Mouse (Mus musculus): ENCODE measurements at regions not wholly inside any gene's neighbourhood (a gene's known extent, or its start where the extent isn't known, plus 50 kb on each side); places are given as distances from the start of the nearest gene placed in this dataset.

DNA sequence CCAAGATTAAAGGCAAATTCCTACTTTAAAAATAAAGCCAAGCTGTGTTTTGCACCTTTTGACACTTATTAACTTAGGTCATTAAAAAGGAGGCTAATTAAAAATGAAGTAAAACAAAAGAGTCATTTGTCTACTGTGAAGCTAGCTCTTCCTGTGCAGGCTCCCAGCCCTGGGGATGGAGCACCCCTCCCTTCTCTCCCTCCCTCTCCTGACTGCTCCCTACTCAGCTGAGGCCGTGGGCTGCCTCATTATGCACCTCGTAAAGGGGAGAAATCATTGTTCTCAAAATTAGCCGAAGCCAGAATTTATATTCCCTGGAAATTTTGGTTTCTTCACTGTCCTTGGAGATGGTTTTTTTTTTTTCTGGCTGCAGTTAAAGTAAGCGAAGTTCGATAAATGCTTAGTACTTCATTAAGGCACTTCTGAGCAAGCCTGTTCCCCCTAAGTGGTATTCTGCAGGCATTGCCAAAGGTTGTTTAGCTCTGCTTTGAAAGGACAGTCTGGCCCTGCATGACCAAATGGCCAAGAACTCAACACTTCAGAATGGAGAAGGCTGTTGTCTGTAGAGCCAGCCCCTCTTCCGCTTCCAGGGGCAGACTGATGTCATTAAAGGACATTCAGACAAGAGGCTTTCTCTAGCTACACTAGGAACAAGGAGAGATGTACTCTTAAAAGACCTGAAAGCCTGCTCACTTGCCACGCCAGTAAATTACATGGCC is 365.5 kb upstream of the Mki67 start:
- Histone ChIP-seq H3K4me3 (ENCODE audit: insufficient read depth, poor library complexity, severe bottlenecking) (no peak overlapping the region), H3K79me3 (ENCODE audit: low read depth) (no peaks in the 10 kb centered on the region), H3ac (ENCODE audit: control insufficient read depth, insufficient read length, low read depth) (no peak overlapping the region), H3K36me3 (ENCODE audit: control insufficient read depth, insufficient read depth) (no peaks in the 10 kb centered on the region), H3K79me2 (ENCODE audit: control insufficient read depth, insufficient read depth) (no peaks in the 10 kb centered on the region), H3K27me3 (ENCODE audit: control insufficient read depth, insufficient read depth, insufficient read length) (peaks cover 21% of the 10 kb centered on the region)
- TF ChIP-seq MAX (IDR thresholded peaks at IDR 0.05) = no peak
- no peak for TF ChIP-seq MYOD1 (IDR thresholded peaks at IDR 0.05; ENCODE audit: control insufficient read depth, insufficient read length, low read depth)

DNA sequence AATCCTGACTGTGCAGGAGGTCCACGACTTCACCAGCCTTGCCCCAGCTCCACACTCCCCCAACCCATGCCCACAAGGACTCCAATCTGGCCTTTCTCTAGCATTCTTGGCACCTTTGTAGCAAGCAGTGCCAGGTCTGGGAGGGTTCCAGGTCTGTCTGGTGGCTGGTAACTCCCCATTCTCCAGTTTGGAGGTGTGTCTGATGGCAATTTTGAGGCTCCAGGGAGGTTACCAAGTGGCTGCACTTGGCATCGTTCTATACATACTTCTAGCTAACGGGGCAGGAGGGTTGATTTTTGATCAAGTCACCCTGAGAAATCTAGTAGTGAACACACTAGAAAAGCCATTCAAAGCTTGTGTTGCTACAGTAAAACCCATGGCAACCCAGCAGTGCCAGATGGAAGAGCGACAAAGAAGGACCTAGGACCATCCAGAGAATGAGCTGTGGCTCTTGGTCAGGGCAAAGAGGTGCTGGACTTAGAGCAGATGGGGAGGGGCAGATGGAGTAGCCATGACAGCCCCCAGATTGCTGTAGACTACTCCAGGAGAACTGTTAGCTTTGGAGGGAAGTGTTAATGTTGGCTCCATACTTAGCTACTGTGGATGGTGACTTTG is 366.2 kb upstream of the Mki67 start:
- no peaks in the 10 kb centered on the region for H3K79me2 ChIP-seq (ENCODE audit: control insufficient read depth, insufficient read depth)
- peaks cover 21% of the 10 kb centered on the region for H3K27me3 ChIP-seq (ENCODE audit: control insufficient read depth, insufficient read depth, insufficient read length)
- TF ChIP-seq FOSL1 (IDR thresholded peaks at IDR 0.05; ENCODE audit: insufficient read depth, low read length, poor library complexity, severe bottlenecking) (no peak), MYOD1 (IDR thresholded peaks at IDR 0.05; ENCODE audit: control insufficient read depth, insufficient read length, low read depth) (no peak), USF1 (IDR thresholded peaks at IDR 0.05; ENCODE audit: low read depth) (no peak), CTCF (IDR thresholded peaks at IDR 0.05; ENCODE audit: control insufficient read depth, insufficient read depth, insufficient read length) (no peak)
- H3K79me3 ChIP-seq (ENCODE audit: low read depth) = no peaks in the 10 kb centered on the region
- H3ac ChIP-seq (ENCODE audit: control insufficient read depth, insufficient read length, low read depth) = no peak overlapping the region
- H3K36me3 ChIP-seq (ENCODE audit: control insufficient read depth, insufficient read depth) = no peaks in the 10 kb centered on the region
- H3K4me3 ChIP-seq (ENCODE audit: insufficient read depth, poor library complexity, severe bottlenecking) = no peak overlapping the region

DNA sequence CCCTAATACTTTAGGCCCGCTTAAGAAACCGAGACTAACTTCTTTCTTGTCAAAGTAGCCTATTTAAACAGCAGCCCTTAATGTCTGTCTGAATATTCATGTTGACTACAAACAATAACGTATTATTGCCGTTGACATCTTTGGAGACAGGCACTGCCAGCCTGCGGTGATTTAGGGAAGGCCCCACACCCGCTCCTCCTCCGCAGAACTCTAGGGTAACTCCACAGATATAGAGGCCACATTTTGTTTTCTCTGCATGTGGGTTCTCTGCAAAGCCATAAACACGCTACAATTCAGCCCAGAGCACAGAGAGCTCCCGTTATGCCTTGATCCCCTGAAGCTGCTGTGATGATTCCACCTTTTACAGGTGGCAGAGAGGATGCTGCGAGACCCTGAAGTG is 366.8 kb upstream of the Mki67 start:
- TF ChIP-seq USF1 (IDR thresholded peaks at IDR 0.05; ENCODE audit: low read depth) = no peak
- no peak for TF ChIP-seq FOSL1 (IDR thresholded peaks at IDR 0.05; ENCODE audit: insufficient read depth, low read length, poor library complexity, severe bottlenecking)
- TF ChIP-seq MYOG (IDR thresholded peaks at IDR 0.05; ENCODE audit: control insufficient read depth, extremely low read depth, insufficient read length) = no peak
- TF ChIP-seq MYOD1 (IDR thresholded peaks at IDR 0.05; ENCODE audit: control insufficient read depth, insufficient read length, low read depth) = no peak
- TF ChIP-seq CTCF (IDR thresholded peaks at IDR 0.05; ENCODE audit: control insufficient read depth, insufficient read depth, insufficient read length) = no peak
- TF ChIP-seq CEBPB (IDR thresholded peaks at IDR 0.05; ENCODE audit: low read depth) = no peak
- no peak for TF ChIP-seq MAX (IDR thresholded peaks at IDR 0.05)
- no peak overlapping the region for H3K4me3 ChIP-seq (ENCODE audit: insufficient read depth, poor library complexity, severe bottlenecking)
- H3K79me2 ChIP-seq (ENCODE audit: control insufficient read depth, insufficient read depth) = no peaks in the 10 kb centered on the region
- no peak overlapping the region for H3ac ChIP-seq (ENCODE audit: control insufficient read depth, insufficient read length, low read depth)
- H3K27me3 ChIP-seq (ENCODE audit: control insufficient read depth, insufficient read depth, insufficient read length) = peaks cover 22% of the 10 kb centered on the region
- H3K79me3 ChIP-seq (ENCODE audit: low read depth) = no peaks in the 10 kb centered on the region
- no peaks in the 10 kb centered on the region for H3K36me3 ChIP-seq (ENCODE audit: control insufficient read depth, insufficient read depth)

DNA sequence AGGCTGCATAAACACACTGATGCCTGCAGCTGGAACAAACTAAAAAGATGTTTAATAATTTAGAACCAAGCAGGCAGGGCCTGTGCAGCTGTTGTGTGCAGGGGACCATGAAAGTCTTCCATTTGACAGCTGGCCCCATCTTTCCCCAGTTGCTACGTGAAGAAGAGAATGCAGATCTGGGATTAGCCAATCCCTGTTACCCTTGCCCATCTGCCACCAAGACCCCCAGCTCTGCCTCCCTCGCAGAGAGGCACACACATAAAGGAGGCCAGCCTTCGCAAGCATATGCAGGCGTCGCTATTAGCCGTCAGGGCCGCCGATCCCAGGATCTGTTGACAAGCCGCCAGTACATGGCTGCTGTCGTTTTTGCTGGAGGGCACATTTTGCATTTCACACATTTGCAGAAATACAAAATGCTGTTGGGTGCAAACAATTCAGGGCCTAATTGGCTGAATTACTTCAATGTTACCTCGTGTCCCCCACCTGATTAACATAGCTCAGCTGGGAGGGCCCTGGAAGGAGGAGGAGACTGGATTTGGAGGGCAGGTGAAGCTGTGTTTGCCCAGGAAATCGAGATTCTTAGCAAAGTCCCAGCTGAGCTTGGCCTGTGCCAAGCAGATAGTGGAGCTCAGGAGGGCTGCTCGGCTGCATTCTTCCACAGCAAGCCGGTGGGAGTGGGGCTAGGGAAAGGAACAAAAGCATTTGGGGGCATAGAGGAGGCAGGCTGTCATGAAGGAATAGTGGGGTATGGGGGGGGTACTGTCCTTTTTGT is 367.6 kb upstream of the Mki67 start:
- H3K4me3 ChIP-seq (ENCODE audit: insufficient read depth, poor library complexity, severe bottlenecking) = no peak overlapping the region
- H3K79me2 ChIP-seq (ENCODE audit: control insufficient read depth, insufficient read depth) = no peaks in the 10 kb centered on the region
- H3K79me3 ChIP-seq (ENCODE audit: low read depth) = no peaks in the 10 kb centered on the region
- peaks cover 26% of the 10 kb centered on the region for H3K27me3 ChIP-seq (ENCODE audit: control insufficient read depth, insufficient read depth, insufficient read length)
- H3K36me3 ChIP-seq (ENCODE audit: control insufficient read depth, insufficient read depth) = no peaks in the 10 kb centered on the region
- no peak for TF ChIP-seq MYOG (IDR thresholded peaks at IDR 0.05; ENCODE audit: control insufficient read depth, extremely low read depth, insufficient read length)
- no peak for TF ChIP-seq CTCF (IDR thresholded peaks at IDR 0.05; ENCODE audit: control insufficient read depth, insufficient read depth, insufficient read length)
- no peak for TF ChIP-seq CEBPB (IDR thresholded peaks at IDR 0.05; ENCODE audit: low read depth)
- no peak for TF ChIP-seq MYOD1 (IDR thresholded peaks at IDR 0.05; ENCODE audit: control insufficient read depth, insufficient read length, low read depth)
- no peak for TF ChIP-seq MAX (IDR thresholded peaks at IDR 0.05)
- TF ChIP-seq USF1 (IDR thresholded peaks at IDR 0.05; ENCODE audit: low read depth) = no peak
- TF ChIP-seq FOSL1 (IDR thresholded peaks at IDR 0.05; ENCODE audit: insufficient read depth, low read length, poor library complexity, severe bottlenecking) = no peak
- no peak overlapping the region for H3ac ChIP-seq (ENCODE audit: control insufficient read depth, insufficient read length, low read depth)

DNA sequence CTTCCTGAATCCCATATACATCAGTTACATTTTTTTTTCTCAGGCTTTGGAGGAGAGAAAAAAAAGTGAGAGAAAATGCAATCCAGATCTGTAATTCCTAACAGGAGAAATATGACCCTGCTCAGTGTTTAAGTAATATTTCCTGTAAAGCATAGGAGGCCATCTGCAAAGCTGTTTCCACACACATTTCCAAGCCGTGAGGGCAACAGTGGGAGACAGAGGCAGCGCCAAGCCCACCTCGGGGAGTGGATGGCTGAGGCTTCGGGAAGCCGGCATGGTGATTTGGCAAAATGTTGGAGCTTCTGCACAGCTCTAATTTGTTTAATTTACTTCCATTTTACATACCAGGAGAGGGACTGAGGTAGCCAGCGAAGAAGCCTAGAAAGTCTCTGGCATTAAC is 372.6 kb upstream of the Mki67 start:
- no peak for TF ChIP-seq MYOD1 (IDR thresholded peaks at IDR 0.05; ENCODE audit: control insufficient read depth, insufficient read length, low read depth)
- no peak for TF ChIP-seq CTCF (IDR thresholded peaks at IDR 0.05; ENCODE audit: control insufficient read depth, insufficient read depth, insufficient read length)
- TF ChIP-seq FOSL1 (IDR thresholded peaks at IDR 0.05; ENCODE audit: insufficient read depth, low read length, poor library complexity, severe bottlenecking) = no peak
- TF ChIP-seq CEBPB (IDR thresholded peaks at IDR 0.05; ENCODE audit: low read depth) = no peak
- no peak for TF ChIP-seq USF1 (IDR thresholded peaks at IDR 0.05; ENCODE audit: low read depth)
- no peak for TF ChIP-seq MYOG (IDR thresholded peaks at IDR 0.05; ENCODE audit: control insufficient read depth, extremely low read depth, insufficient read length)
- TF ChIP-seq MAX (IDR thresholded peaks at IDR 0.05) = no peak
- H3K27me3 ChIP-seq (ENCODE audit: control insufficient read depth, insufficient read depth, insufficient read length) = peaks cover 20% of the 10 kb centered on the region
- no peak overlapping the region for H3K4me3 ChIP-seq (ENCODE audit: insufficient read depth, poor library complexity, severe bottlenecking)
- no peak overlapping the region for H3ac ChIP-seq (ENCODE audit: control insufficient read depth, insufficient read length, low read depth)
- no peaks in the 10 kb centered on the region for H3K79me2 ChIP-seq (ENCODE audit: control insufficient read depth, insufficient read depth)
- no peaks in the 10 kb centered on the region for H3K36me3 ChIP-seq (ENCODE audit: control insufficient read depth, insufficient read depth)
- H3K79me3 ChIP-seq (ENCODE audit: low read depth) = no peaks in the 10 kb centered on the region
